Mouse (Mus musculus) fat pad, adult 2 months (tissue): ENCODE data around the gene Klk6.

ENCODE experiments used
- DNase-seq: peaks from one replicate; pipeline ENCODE4 v3.0.0-alpha.2; 2011; ENCODE audit warnings: low read depth, low spot score; ENCODE audit errors: extremely low read depth

Gene Klk6

DNA sequence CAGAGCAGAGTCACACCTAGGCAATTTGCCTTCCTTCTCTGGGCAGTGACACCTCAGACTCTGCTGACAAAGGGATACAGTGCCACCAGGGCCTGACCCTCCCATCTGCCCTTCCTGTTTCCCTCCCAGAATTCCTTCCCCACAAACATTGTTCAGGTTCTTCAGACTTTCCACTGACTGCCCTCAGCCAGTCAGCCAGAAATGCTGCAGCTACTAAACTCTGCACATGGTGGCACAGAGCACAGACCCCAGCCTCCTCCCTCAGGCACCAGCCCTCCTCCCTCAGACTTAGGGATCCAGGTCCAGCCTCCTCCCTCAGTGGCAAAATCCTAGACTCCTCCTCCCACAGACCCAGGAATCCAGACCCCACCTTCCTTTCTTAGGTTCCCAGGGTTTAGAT, 7.6 kb upstream of the Klk6 start:
- no peak for DNase-seq

DNA sequence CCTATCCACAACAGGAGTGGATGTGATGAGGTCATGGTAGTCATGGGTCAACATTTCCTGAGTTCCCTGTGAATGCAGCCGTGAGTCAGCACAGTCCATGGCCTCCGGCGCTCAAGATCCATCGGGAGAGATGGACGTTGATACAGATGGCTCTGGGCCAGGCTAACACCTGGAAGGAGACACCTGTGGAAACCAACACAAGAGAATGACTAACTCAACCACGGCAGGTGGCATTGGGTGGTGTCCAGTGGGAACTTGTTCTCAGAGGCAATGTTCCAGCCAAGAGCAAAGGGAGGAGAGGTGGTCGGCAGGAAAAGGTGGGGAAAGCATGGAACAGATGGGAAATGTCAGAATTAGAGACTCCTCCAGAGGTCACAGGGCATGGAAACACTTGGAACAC, 2.7 kb upstream of the Klk6 start:
- no peak for DNase-seq

DNA sequence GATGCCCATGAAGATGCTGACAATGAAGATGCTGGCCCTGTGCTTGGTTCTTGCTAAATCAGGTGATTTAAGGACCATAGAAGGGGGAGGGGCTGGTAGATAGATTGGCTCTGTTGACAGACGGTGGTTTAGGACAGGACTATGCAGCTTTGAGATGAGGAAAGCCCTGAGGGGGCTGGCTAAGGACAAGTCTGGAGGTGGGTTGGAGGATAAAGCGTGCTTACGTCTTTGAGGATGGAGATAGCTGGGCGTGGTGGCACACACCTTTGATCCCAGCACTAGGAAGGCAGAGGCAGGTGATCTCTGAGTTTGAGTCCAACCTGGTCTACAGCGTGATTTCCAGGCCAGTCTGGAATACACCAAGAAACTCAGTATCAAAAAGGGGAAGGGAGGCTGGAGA, 1.8 kb downstream of the Klk6 start:
- DNase-seq: no peak

DNA sequence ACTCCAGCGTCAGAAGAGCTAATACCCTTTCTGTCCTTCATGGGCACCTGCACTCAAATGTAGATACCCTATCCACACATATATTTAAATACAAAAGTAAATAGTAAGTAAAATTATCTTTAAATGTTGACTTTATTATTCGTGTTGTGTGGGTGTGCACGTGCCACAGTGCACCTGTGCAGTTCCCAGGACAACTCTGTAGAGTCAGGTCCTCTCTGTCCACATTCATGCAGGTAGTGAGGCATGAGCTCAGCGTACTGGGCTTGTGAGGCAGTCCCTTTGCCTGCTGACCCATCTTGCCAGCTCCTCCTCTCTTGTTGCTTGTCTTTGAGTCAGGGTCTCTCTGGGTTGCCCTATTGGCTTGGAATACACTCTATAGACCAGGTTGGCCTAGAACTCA, 3.4 kb downstream of the Klk6 start:
- DNase-seq: no peak

DNA sequence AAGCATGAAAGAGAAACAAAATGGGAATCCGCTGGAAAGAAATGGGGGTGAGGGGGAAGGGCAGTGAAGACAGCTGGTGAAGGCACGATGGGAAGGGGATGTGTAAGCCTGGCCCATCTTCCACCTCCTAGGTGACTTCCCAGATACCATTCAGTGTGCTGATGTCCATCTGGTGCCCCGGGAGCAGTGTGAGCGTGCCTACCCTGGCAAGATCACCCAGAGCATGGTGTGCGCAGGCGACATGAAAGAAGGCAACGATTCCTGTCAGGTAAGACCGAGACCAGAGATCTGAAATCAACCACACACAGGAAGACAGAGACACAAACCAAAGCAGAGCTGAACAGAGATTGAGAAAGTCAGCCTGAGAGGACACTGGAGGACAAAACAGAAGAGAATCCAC, 4.7 kb downstream of the Klk6 start:
- no peak for DNase-seq

DNA sequence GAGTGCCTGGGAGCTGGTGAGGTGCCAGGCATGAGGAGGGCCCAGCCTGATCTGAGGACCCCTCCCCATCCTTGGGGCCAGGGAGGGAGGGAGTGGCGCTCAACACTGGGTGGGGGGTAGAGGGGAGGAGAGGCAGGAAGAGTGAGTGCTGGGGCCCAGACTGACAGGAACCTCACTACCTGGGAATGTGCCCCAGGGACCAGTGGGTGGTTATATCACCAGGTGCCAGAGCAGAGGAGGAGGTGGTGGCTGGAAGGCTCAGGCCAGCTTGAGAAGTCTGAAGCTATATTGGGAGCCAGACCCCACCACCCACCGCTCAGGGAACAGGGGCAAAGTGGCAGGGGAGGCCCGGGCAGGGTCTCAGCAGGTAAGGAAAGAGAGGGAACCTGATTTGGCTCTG, 17.4 kb downstream of the Klk6 start, which contains the start of gene Klk5:
Klk5 (plus strand) TSS at position 271 of the 400 bp plus-strand sequence.
- DNase-seq: no peak

DNA sequence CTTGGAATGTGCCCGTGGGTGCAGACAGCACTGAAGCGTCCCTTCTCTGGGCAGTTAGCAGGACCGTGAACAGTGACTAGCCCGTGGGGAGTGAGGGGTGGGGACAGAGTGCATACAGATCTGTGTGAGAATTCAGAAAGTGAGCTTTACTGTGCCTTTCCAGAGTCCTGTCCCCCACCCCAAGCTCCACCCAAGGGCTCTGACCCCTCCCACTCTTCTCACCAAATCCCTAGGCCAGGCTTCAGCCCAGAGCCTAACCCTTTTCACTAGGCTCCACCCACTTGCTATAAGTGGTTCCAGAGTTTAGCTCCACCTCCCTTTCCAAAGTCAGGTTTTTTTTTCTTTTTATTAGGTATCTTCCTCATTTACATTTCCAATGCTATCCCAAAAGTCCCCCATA, 19.5 kb downstream of the Klk6 start:
- DNase-seq: no peak

DNA sequence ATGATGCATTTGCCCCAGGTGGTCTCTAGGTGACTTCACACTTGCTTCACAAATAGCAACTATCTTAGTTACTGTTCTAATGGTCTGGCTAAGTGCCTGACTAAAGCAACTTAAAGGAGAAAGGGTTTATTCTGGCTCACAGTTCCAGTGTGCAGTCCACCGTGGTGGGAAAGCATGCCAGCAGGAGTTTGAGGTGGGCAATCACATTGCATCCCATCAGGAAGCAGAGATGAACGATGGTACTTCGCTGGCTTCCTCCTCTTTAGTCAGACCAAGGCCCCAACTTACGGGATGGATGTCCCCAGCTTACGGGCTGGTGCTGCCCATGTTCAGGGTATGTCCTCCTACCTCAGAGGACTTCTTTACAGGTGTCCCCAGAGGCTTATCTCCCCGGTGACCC, 27.3 kb downstream of the Klk6 start:
- no peak for DNase-seq

DNA sequence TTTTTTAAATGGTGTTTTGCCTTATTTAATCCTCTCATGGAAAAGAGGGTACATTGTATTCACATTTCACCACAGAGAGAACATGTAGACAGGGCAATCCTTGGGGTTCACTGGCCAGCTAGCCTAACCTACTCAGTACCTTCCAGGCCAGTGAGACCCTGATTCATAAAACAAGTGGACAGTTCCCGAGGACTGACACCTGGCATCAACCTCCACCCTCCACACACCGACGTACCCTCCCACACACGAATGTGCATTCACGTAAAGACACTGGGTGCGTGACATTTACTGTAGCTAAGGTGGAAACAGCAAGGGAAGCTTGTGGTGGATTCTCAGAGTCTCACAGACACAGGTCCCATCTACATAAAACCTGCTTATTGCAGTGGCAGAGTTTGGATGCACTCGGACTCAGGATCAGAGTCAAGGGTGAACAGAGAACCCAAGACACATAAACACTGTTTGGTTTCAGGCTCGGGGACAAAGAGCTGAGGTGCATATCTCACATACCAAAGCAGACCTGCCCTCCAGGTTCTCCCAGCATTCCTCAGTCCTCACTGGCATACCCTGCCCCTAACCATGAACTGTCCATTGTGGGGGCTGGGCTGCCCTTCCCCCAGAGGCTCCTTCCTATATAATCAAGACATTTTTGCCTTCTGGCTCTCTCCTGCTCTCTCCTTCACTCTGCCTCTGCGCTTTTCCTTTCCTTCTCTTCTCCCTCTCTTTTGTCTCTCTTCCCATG, 30.5 kb downstream of the Klk6 start:
- no peak for DNase-seq

DNA sequence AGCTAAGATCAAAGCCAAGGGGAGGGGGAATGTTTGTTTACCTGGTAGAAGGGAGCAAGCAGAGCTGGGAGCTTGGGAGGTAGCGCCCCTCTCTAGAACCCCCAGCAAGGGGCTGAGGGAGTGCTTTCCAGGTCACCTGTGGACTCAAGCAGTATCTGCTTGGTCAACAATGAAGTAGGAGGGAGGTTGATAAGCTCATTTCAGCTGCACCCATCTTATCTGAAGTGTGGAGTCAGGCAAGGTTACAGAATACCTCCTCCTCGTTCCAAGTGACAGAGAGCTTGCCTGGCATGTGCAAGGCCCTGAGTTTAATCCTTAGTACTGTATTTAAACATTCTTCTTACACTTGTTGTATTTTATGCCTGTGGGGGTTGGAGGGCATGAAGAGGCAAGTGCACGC, 31.4 kb downstream of the Klk6 start:
- no peak for DNase-seq

DNA sequence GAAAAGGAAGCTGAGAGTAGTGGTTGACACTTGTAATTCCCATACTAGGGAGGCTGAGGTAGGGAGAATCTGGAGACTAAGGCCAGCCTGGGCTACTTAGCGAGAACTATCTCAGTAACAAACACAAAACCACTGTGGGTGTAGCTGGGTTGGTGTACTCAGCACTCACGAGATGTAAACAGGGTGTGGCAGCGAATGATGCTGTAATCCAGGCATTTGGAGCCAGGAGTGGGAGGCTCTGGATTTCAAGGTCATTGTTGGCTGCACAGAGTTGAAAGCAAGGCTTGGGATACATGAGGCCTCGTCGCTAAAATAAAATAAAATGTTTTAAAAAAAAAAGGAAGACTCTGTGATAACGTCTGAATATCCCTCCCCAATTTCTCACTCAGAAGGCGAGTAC, 32.0 kb downstream of the Klk6 start:
- no peak for DNase-seq

DNA sequence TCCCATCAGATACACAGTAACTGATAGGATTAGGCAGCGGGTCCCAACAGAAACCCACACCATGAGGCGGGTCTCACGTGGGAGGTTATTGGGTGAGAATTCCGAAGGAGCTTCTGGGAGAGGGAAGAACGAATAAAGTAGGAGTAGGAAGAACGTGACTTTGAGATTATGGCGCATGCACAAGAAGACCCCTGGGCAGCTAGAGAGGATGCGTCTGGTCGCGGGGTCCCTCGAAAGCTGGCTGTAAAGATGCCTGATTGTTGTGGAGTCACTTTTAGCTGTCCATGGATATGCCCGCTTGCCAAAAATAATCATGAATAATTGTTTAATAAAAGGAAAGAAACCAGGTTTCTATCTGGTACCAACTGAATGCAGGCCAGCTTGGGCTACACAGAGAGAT, 33.2 kb downstream of the Klk6 start:
- DNase-seq: no peak

DNA sequence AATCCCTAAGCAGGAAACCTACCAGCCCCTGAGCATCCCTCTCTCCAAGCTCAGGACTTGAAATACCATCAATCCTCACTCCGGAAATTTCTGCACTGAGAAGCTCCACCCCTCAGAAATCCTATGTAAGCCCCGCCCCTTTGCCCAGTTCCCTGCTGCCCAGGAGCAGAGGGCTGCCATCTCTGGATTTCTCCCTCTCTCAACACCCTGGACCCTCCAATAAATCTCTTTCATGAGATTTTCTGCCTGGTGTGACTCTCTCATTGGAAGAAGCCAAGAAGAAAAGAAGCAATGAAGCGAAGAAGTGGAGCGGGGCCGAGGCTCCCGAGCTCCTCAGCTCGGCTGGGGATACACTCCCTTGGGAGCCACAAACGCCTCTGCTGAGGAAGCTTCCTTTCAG, 36.1 kb downstream of the Klk6 start:
- no peak for DNase-seq

DNA sequence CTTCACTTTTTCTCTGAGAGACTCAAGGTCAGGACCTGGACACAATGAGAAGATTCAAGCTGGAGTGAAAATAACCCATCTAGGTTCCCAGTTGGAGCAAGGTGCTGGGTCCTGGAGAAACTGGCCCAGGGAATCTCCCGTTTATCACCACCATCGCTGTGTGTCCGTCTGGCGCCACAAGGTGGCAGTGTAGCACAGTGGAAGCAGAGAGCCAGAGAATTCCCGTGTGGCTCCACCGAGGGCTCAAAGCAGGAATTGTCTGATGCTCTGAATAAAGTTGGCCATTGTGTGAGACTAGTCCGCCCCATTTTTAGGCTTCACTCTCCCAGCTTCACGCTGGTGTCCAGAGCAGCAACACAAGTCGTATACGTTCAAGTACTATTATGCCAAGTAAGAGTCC, 48.9 kb downstream of the Klk6 start:
- no peak for DNase-seq

DNA sequence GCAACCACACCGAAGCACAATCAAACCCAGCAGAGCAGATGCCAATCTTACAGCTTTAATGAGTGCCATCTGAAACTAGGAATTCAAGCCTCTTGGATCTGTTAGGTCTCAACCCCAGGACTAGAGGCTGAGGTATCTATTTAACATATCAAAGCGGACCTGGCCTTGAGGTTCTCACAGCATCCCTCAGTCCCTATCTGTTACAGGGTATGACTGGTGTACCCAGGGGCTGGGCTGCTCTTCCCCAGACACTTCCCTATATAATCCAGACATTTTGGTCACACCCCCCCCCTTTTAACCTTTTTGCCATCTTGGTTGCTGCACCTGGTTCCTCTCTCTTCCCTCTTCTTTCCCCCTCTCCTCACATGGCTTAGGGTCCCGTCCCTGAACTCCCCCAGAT, 49.4 kb downstream of the Klk6 start:
- no peak for DNase-seq

DNA sequence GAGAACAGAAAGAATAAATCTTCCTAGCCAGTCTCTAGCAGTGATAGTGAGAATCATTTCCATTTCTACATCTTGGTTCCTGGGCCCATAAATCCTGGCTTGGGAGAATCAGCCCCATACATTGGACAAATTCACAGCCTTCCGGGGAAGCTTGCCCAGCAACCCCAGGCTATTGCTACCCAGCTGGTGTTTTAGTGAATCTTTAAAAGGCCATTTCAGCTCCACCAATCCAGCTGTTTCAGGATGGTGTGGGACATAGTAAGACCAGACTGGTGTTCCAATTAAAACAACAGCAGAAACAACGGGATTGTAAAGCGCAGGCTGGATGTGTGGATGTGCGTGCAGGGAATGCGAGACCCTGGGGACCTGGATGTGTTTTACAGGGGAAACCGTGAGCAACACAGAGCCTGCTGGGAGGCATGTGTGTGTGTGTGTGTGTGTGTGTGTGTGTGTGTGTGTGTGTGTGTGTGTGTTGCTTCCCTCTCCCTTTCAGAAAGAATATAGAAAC, 50.6 kb downstream of the Klk6 start:
- no peak for DNase-seq

DNA sequence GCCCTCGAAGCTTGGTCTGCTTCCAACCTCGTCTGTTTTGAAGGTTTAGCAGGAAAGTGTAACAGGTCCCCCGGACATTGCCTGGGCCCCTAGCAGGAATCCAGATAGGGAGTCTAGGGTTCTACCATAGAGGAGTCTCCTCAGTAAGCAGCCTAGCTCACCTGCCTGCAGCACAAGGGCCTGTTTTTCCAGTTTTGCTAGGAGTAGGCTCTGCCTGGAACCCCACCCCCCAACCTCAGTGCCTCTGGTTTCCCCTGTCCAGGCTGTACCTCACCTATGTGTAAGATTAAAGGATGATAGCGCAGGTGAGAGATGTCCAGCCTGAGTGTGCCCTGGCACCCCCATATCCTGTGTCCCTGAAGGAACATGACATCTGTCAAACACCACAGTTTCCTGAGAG, 52.1 kb downstream of the Klk6 start:
- no peak for DNase-seq

DNA sequence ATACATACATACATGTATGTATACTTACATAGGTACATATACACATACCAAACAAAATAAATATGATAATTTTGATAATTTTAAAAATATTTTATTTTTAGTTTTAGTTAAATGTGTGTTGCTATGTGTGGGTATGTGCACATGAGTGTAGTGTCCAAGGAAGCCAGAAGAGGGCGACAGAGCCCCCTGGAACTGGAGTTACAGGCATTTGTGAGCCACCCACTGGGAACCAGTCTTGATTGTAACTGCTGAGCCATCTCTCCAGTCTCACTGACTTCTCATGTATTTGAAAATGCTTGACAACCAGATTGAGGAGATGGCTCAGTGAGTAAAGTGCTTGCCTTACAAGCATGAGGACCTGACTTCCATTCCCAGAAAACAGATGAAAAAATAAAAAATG, 54.0 kb downstream of the Klk6 start:
- DNase-seq: no peak

DNA sequence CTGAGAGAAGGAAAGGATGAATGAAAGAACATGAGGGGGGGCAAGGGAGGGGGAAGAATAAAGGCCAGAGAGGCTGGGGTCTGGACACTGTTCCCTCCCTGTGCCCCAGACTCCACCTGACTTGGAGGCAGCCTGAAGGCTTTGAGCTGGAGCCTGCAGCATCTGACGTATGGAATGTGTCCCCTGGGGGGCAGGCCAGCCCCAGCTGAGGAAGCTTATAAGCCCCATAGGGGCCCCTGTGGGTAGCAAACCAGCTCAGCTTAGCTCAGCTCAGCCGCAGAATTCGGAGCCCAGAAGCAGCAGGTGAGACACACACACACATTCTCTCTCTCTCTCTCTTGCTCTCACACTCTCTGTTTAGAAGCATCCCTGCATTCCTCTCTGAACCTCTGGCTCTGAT, 56.6 kb downstream of the Klk6 start, which contains the start of gene Klk4:
Klk4 (plus strand) TSS at position 249 of the 400 bp plus-strand sequence.
- DNase-seq: no peak
